Mouse (Mus musculus) stomach, postnatal 0 days (tissue): Measurements from ENCODE around the gene Olfr821.
"Not testable (repeated sequence)": the region's sequence is repeated elsewhere in the genome, so short reads cannot be mapped to it uniquely, and the experiment has no call there.

Experiments
- CTCF ChIP-seq: IDR thresholded peaks from 2 replicates; pipeline ENCODE4 v1.5.1; 2016; ENCODE audit warnings: antibody characterized with exemption, low read depth, mild to moderate bottlenecking, moderate library complexity
- EP300 ChIP-seq: optimal IDR thresholded peaks from 2 replicates; pipeline ENCODE3; 2016; ENCODE audit warnings: antibody characterized with exemption

- not testable (repeated sequence) for TF ChIP-seq CTCF, EP300
These were observed 26.0 kb upstream of the Olfr821 start for GRCm38 (mm10) chr10:130004104-130004503.
